Mouse (Mus musculus): ENCODE data around the gene Timm9. TPM values are rescaled to one million over a fixed set of nuclear protein-coding genes. Genes with fewer than 3 reads are reported as not detected.
"Not testable (repeated sequence)": the region's sequence is repeated elsewhere in the genome, so short reads cannot be mapped to it uniquely, and the experiment has no call there.

Gene Timm9
- total RNA-seq, 2 experiments from 2014 or later = 28.7 to 32.9 TPM

DNA sequence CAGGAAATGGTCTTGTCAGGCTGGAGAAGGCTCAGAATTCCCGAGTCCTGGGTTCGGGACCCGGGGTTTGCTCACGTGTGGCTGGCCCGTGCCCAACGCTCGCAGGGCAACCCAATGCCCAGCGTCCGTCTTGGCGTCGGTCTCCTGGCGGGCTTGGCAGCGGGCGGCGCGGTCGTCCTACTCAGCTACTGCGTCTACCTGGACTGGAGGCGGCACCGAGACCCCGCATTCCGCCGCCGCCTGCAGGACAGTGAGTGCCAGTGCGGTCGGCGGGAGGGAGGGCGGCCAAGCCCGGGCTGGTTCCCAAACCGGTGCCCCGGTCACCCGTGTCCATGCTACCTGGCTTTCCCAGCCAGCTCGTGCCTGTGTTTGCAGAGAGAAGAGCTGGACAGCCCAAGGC is 25.2 kb downstream of the Timm9 start, which contains the start of gene Tomm20l:
Gene Tomm20l (plus strand): TSS at position 98 of the 400 bp plus-strand sequence.
- no peak for DNase-seq (ENCODE audit: low spot score in 2 of 2)

DNA sequence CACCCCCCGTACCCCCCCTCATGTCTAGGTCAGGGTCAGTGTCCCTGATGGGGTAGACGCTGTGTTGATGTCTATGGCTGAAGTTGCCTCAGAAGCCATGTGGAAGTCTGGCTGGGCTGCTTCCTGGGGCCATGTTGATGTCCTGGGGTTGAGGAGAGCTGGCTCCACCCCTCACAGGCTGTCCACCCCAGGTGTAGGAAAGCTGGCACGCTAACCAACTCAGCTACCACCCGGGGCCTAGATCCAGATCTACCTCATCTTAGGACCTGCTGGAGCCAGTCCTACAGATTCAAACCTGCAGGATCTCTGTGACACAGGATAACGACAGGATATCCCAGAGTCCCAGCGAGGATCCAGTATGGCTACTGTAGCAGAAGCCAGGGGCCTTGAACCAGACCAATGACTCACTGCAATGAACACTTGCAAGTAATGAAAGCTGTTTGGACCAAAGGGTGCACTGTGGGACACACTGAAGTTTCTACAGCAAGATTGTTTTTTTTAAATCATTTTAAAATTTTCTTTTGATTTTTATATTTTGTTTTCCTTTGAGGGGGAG is 29.2 kb downstream of the Timm9 start:
- no peak for DNase-seq (ENCODE audit: low spot score in 2 of 2)

DNA sequence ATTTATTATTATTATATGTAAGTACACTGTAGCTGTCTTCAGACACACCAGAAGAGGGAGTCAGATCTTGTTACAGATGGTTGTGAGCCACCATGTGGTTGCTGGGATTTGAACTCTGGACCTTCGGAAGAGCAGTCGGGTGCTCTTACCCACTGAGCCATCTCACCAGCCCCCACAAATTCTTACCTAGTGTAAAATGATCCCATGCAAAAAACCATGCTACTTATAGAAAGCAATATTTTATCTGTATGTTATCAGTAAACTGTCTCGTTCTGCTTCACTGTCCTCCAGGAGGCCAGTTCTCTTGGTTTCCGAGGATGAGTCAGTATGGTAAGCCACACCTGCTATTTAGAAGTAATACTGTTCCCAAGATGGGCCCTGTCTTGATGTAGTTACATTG is 32.2 kb downstream of the Timm9 start:
- not testable (repeated sequence) for DNase-seq (ENCODE audit: low spot score in 2 of 2)

DNA sequence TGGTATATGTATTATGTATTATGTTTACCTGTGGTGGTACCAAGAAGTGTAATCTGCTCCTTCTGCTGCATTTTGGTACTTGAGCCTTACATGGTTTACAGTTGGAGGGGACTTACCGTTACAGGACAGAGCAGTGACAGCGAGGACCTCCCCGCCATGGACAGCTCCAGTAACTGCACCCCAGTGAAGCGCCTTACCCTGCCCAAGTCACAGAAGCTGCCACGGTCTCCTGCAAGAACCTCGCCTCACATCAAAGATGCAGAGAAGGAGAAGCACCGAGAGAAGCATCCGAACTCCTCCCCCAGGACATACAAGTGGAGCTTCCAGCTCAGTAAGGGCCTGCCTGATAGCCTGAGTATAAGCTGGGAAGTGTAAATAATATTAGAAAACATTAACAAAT is 50.2 kb downstream of the Timm9 start:
- DNase-seq (ENCODE audit: low spot score in 2 of 2) = no peak

Other genes with a start within 250 kb of the Timm9 start
- gene Actr10, start 198.8 kb downstream of the Timm9 start, total RNA-seq (2021) = 100 to 1,000 TPM; 134 to 135 TPM
- gene Psma3, start 162.1 kb downstream of the Timm9 start, total RNA-seq (2021) = 100 to 1,000 TPM; 344 to 430 TPM
- gene Arid4a, start 120.7 kb downstream of the Timm9 start, total RNA-seq (2021) = 10 to 100 TPM; 14.6 to 15.0 TPM
- gene Tomm20l, start 25.3 kb downstream of the Timm9 start, total RNA-seq (2021) = not detected
- 1 to 10 TPM; 5.9 to 7.6 TPM for gene 2700049A03Rik, start 164 bp upstream of the Timm9 start, total RNA-seq (2021)
- gene Dact1, start 173.2 kb upstream of the Timm9 start, total RNA-seq (2021) = 10 to 100 TPM; 36.5 to 39.1 TPM